Mouse (Mus musculus) neutrophil, adult 59 days (primary cell): ENCODE data around the gene Prok2. TPM values are rescaled to one million over a fixed set of nuclear protein-coding genes. Genes with fewer than 3 reads are reported as not detected.

Experiments
- total RNA-seq, 2 experiments: library from RNA; stranded (reverse); gene quantifications; 1 replicate in 1 of 2; 2 replicates in 1 of 2; pipeline ENCODE4 v1.2.4; 2023

Gene Prok2
- total RNA-seq = 10 to 100 TPM; 11.0 to 11.9 TPM

GRCm38 (mm10) chr6:99725971-99726561 is at the start of gene Prok2:
Gene Prok2, minus strand, starts transcription at chr6:99726392.

GRCm38 (mm10) chr6:99692206-99692915 is 33.8 kb downstream of the Prok2 start, which contains the start of gene Gpr27:
Gene Gpr27, plus strand, starts transcription at chr6:99692679.

GRCm38 (mm10) chr6:99666318-99667171 is 59.6 kb downstream of the Prok2 start, which contains the start of the genes Eif4e3 and Gm20696:
Gene Eif4e3, minus strand, starts transcription at chr6:99666771.
Gene Gm20696, minus strand, starts transcription at chr6:99666797.

Other genes starting within 250 kb of the Prok2 start
- 100 to 1,000 TPM; 117 to 144 TPM for gene Foxp1, start 203.7 kb downstream of the Prok2 start, total RNA-seq
- gene Eif4e3, start 59.6 kb downstream of the Prok2 start, total RNA-seq = 10 to 100 TPM; 46.2 to 46.8 TPM
- 10 to 100 TPM; 17.8 to 18.4 TPM for gene Gm20696, start 59.6 kb downstream of the Prok2 start, total RNA-seq
- gene Gpr27, start 33.7 kb downstream of the Prok2 start, total RNA-seq = 10 to 100 TPM; 28.6 to 31.6 TPM